Mouse (Mus musculus): ENCODE data around the gene Tepsin. TPM values are rescaled to one million over a fixed set of nuclear protein-coding genes. Genes with fewer than 3 reads are reported as not detected.

The Tepsin gene
- total RNA-seq, 2 experiments from 2014 or later = 9.6 to 10.0 TPM

- DNase-seq = no peak
- intact Hi-C loops (cut with DNase I) = no loop called here
Observed at GRCm38 (mm10) chr11:120070286-120070930, 28.1 kb downstream of the Tepsin start.

- intact Hi-C loops (cut with DNase I) = loop anchor here (10.0 kb wide), 1 partner anchor 54 kb away; no protein-coding TSS in a partner anchor
- no peak for DNase-seq
Observed at GRCm38 (mm10) chr11:120069261-120069660, 29.3 kb downstream of the Tepsin start.

- no peak for DNase-seq
- intact Hi-C loops (cut with DNase I) = loop anchor here (10.0 kb wide), 1 partner anchor 53 kb away; no protein-coding TSS in a partner anchor
Observed at GRCm38 (mm10) chr11:120067834-120068233, 30.7 kb downstream of the Tepsin start.

- DNase-seq = peak; percentile 69 to 81
- intact Hi-C loops (cut with DNase I) = loop anchor here (1.0 to 10.0 kb wide), 2 partner anchors 35 to 50 kb away; no protein-coding TSS in a partner anchor
Observed at GRCm38 (mm10) chr11:120065291-120065690, 33.2 kb downstream of the Tepsin start.

GRCm38 (mm10) chr11:120064668-120065040 is 33.9 kb downstream of the Tepsin start:
- no peak for DNase-seq
- intact Hi-C loops (cut with DNase I) = loop anchor here (1.0 to 10.0 kb wide), 2 partner anchors 34 to 50 kb away; no protein-coding TSS in a partner anchor

- intact Hi-C loops (cut with DNase I) = loop anchor here (10.0 kb wide), 1 partner anchor 49 kb away; no protein-coding TSS in a partner anchor
- no peak for DNase-seq
Observed at GRCm38 (mm10) chr11:120064006-120064667, 34.4 kb downstream of the Tepsin start.

- intact Hi-C loops (cut with DNase I) = loop anchor here (10.0 kb wide), 1 partner anchor 49 kb away; no protein-coding TSS in a partner anchor
- DNase-seq = no peak
Observed at GRCm38 (mm10) chr11:120063326-120063725, 35.2 kb downstream of the Tepsin start.

GRCm38 (mm10) chr11:120060634-120061033 is 37.9 kb downstream of the Tepsin start:
- no peak for DNase-seq
- intact Hi-C loops (cut with DNase I) = loop anchor here (10.0 kb wide), 1 partner anchor 46 kb away; no protein-coding TSS in a partner anchor

GRCm38 (mm10) chr11:120055953-120056732 is 42.4 kb downstream of the Tepsin start:
- intact Hi-C loops (cut with DNase I) = no loop called here
- no peak for DNase-seq

- intact Hi-C loops (cut with DNase I) = no loop called here
Observed at GRCm38 (mm10) chr11:120053846-120054245, 44.7 kb downstream of the Tepsin start.

GRCm38 (mm10) chr11:120052274-120052673 is 46.3 kb downstream of the Tepsin start:
- peak; percentile 43 to 48 for DNase-seq
- intact Hi-C loops (cut with DNase I) = no loop called here

More at GRCm38 (mm10) chr11:120053846-120054245, 44.7 kb downstream of the Tepsin start:
- DNase-seq = no peak

- intact Hi-C loops (cut with DNase I) = no loop called here
- DNase-seq = no peak
Observed at GRCm38 (mm10) chr11:120051124-120051811, 47.3 kb downstream of the Tepsin start.

- intact Hi-C loops (cut with DNase I) = no loop called here
- no peak for DNase-seq
Observed at GRCm38 (mm10) chr11:120049067-120049466, 49.5 kb downstream of the Tepsin start.

GRCm38 (mm10) chr11:120048252-120048556 is 50.3 kb downstream of the Tepsin start:
- DNase-seq = no peak
- intact Hi-C loops (cut with DNase I) = no loop called here

GRCm38 (mm10) chr11:120047531-120048251 is 50.8 kb downstream of the Tepsin start:
- intact Hi-C loops (cut with DNase I) = no loop called here
- DNase-seq = no peak

- intact Hi-C loops (cut with DNase I) = no loop called here
- DNase-seq = peak; percentile 29 to 36
Observed at GRCm38 (mm10) chr11:120046553-120047191, 51.9 kb downstream of the Tepsin start, which contains the start of gene Aatk. Gene Aatk, minus strand, starts transcription at chr11:120047167.

GRCm38 (mm10) chr11:120045839-120046552 is 52.5 kb downstream of the Tepsin start:
- intact Hi-C loops (cut with DNase I) = no loop called here
- peak; percentile 43 to 44 for DNase-seq

- DNase-seq = no peak
- intact Hi-C loops (cut with DNase I) = no loop called here
Observed at GRCm38 (mm10) chr11:120045341-120045740, 53.2 kb downstream of the Tepsin start.

Measured in heart, postnatal 14 days (tissue).